Mouse (Mus musculus) T-helper 17 cell (primary cell): ENCODE data around the gene Eral1.

Source experiments
- in situ Hi-C, 2 experiments: fragments of 300-600 bp; cut with MboI, MseI; formaldehyde crosslinking; loops; 1 replicate in 1 of 2; 2 replicates in 1 of 2; pipeline ENCODE4 v1.15.1; 2025; ENCODE audit warnings: high pct_unique_total_duplicates in 2 of 2

The Eral1 gene

DNA sequence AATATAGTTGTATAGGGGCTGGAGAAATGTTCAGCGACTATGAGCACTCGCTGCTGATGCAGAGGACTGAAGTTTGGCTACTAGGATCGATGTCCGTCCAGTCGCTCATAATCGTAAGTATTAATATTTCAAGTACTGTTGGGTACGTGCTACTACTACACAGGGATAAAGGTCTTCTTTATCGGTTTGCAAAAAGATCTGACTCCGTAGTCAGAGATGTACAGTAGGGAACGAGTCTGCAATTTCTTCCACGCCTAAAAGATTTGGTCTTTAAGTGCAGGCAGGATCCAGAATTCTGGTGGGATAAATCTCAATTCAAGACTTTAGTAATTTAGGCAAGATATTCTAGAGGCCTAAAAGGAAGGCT is 13.9 kb upstream of the Eral1 start:
- in situ Hi-C loops = no loop called here

DNA sequence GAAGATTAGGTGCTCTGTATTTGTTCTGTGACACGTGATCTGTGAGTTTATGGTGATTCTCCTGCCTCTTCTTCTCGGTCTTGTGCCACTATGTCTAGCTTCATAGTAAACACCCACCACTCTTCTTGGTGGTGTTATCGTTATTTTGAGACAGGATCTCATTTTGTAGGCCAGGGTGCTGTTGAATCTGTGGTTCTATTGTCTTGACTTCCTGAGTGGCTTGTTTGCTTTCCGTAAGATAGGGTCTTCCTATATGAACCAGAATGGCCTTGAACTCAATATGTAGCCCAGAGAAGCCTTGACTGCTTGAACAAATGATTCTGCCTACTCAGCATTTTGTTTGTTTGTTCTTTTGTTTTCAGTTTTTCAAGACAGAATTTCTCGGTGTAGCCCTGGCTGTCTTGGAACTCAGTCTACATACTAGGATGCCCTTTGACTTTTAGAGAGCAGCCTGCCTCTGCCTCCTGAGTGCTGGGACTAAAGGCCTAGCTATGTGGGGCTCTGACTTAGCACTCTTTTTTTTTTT is 7.6 kb upstream of the Eral1 start:
- in situ Hi-C loops = loop anchor here in 1 of 2 experiments (5.0 to 10.0 kb wide), 2 partner anchors 41 to 1707 kb away; no protein-coding TSS in a partner anchor

DNA sequence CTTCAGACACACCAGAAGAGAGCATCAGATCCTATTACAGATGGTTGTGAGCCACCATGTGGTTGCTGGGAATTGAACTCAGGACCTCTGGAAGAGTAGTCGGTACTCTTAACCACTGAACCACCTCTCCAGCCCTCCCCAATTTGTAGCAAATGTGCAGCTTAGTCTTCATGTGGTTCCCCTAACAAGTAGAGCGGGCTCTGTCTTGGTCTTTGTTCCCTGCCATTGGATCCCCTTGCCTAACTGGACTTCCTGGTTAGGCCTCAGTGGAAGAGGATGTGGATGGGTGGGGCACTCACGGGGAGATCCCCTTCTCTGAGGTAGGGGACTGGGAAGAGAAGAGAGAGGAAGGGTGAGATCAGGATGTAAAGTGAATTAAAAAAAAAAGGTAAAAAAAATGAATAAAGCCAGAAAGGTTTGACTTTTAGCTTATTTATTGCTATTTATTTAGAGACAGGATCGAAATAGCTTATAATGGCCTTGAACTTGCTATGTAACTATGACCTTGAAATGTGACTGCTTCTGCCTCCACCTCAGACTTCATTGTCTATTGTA is 6.8 kb upstream of the Eral1 start:
- in situ Hi-C loops = loop anchor here in 1 of 2 experiments (5.0 to 10.0 kb wide), 2 partner anchors 40 to 1708 kb away; no protein-coding TSS in a partner anchor

DNA sequence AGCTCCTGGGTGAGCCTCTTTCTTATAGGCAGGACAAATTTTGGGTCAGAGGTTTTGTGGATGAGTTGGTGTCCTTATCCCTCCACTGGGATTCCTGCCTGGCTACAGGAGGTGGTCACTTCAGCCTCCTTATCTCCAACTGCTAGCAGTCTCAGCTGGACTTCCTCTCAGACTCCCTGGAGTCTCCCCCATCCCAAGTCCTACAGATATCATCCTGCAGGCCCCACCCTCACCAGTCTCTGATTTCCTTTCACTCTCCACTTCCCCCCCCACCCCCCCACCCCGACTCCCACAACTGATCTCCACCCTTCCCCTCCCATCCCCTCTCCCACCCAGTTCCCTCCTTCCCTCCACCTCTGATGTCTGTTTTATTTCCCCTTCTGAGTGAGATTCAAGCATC is 3.4 kb upstream of the Eral1 start:
- in situ Hi-C loops = loop anchor here in 1 of 2 experiments (5.0 to 10.0 kb wide), 2 partner anchors 84 to 1711 kb away; partner anchors contain the start of gene Traf4

DNA sequence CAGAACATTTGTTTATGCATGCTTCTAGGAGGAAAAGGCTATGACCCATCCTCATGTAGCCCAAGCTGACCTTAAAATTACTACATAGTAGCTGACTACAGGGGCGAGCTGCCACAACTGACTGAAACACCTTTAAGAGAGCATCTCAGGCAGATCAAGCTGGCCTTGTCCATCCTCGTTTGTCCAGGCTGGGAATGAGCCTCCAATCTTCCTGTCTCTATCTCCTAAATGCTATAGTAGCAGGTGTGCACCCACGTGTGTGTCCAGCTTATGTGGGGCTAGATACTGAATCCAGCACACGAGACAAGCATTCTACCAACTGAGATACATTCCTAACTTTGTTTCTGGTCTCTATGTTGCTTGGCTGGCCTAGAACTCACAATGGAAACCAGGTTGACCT is 5.5 kb downstream of the Eral1 start:
- in situ Hi-C loops = loop anchor here (5.0 to 10.0 kb wide), 2 partner anchors 53 to 680 kb away; partner anchors contain the start of gene Ccnq (in 1 of the 2)

- in situ Hi-C loops = loop anchor here (5.0 to 10.0 kb wide), 2 partner anchors 53 to 681 kb away; partner anchors contain the start of gene Ccnq (in 1 of the 2)
Measured at GRCm38 (mm10) chr11:78074277-78074652, 5.9 kb downstream of the Eral1 start.

DNA sequence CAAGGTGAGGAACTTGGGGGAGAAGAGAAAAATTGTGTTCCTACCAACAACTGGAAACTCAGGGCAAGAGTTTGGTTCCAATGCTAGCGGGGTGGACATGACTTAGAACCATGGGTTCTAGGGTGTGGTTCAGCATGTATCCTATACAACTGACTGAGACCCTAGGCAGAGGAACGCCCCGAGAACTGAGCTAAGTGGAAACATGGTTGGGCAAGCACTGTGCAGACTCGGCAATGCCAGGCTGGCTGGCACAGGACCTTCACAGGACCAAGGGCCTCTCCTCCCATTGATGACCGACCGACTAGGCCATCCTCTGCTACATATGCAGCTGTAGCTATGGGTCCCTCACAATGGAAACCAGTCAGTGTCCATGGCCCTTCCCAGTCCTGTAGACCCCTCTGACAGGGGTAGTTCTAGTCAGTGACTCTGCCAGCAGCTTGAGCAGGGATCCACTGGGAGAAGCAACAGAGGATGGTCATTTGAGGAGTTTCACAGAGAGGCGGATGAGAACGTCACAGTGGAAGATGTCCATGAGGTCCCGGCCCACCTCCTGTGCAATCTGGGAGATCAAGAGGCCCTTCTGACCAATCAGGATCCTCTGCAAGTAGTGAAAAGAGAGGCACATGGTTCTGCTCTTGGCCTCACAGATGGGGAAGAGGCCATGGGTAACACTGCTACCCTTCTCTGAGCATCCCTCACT is 6.5 kb downstream of the Eral1 start:
- in situ Hi-C loops = loop anchor here (5.0 to 10.0 kb wide), 2 partner anchors 54 to 681 kb away; partner anchors contain the start of gene Ccnq (in 1 of the 2)

- in situ Hi-C loops = loop anchor here (5.0 to 10.0 kb wide), 2 partner anchors 55 to 682 kb away; partner anchors contain the start of gene Ccnq (in 1 of the 2)
Measured at GRCm38 (mm10) chr11:78072425-78073130, 7.6 kb downstream of the Eral1 start.

GRCm38 (mm10) chr11:78071938-78072337 is 8.2 kb downstream of the Eral1 start:
- in situ Hi-C loops = loop anchor here (5.0 to 10.0 kb wide), 2 partner anchors 55 to 683 kb away; partner anchors contain the start of gene Ccnq (in 1 of the 2)

- in situ Hi-C loops = loop anchor here (5.0 to 10.0 kb wide), 2 partner anchors 58 to 685 kb away; partner anchors contain the start of gene Ccnq (in 1 of the 2)
Measured at GRCm38 (mm10) chr11:78069646-78070045, 10.5 kb downstream of the Eral1 start.

GRCm38 (mm10) chr11:78069130-78069529 is 11.1 kb downstream of the Eral1 start:
- in situ Hi-C loops = no loop called here

DNA sequence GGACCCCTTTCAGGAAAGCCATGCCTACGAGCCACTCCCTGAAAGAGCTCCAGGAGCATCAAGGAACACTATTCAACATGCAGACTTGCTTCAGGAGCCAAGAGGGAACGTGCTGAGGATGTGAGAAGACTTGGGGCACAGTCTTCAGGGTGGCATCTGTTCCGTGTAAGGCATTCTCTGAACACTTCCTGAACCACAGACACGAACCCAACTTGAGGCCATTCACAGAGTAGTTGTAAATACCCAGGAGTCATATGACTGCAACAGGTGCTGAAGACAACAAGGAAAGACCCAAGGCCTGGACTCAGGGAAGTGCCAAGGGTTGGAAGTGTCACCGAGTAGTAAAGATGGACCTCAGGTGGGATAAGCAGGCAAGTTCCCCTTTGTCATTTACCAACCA is 12.6 kb downstream of the Eral1 start:
- in situ Hi-C loops = no loop called here

DNA sequence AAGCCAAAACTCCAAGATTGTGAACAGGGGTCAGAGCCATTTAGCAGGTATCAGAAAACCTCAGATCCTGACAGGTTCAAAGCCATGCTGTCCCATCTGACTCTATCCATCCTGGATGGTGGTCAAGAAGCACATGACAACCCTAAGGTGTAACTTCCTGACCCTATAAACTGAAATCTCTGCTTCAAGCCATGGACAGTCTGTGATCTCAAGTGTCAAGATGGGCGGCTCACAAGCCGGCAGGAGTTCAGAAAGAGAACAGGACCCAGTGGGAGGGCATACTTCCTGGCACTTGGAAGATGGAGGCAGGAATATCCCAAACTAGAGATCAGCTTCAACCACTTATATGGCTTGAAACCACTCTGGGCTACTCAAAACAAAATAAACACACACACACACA is 13.5 kb downstream of the Eral1 start:
- in situ Hi-C loops = no loop called here

- in situ Hi-C loops = no loop called here
Measured at GRCm38 (mm10) chr11:78065906-78066305, 14.3 kb downstream of the Eral1 start.

- in situ Hi-C loops = no loop called here
Measured at GRCm38 (mm10) chr11:78062563-78062962, 17.6 kb downstream of the Eral1 start.

- in situ Hi-C loops = no loop called here
Measured at GRCm38 (mm10) chr11:78059833-78060757, 20.1 kb downstream of the Eral1 start.

- in situ Hi-C loops = no loop called here
Measured at GRCm38 (mm10) chr11:78056946-78057345, 23.2 kb downstream of the Eral1 start.

DNA sequence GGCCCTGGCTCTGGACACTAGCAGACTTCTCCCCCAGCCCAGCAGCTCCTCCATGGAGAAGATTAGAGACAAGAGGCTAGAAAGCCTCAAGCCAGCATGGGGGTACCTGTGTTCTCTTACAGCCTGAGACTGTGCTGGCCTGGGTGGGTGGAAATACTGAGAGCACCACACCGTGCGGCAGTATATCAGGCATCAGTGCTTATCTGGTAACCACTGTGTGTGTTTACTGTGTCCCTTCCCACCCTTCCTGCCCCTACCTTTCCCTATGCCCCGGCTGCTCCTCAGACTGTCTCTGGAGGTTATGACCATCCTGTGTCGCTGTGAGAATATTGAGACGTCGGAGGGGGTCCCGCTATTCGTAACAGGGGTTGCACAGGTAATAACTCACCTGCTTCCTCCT is 27.1 kb downstream of the Eral1 start:
- in situ Hi-C loops = no loop called here

DNA sequence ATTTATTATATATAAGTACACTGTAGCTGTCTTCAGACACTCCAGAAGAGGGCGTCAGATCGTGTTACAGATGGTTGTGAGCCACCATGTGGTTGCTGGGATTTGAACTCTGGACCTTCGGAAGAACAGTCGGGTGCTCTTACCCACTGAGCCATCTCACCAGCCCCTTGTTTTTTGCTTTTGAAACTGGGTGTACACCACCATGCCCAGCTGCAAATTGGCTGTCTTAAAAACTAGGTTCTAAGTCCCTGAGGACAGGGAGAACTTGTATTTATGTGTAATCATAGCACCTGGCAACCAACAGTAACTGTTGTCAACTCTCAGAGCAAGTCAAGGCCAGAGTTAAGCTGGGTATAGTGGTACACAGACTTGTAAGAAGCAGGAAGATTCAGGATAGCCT is 31.5 kb downstream of the Eral1 start:
- in situ Hi-C loops = loop anchor here in 1 of 2 experiments (5.0 kb wide), 1 partner anchor 39 kb away; no protein-coding TSS in a partner anchor

- in situ Hi-C loops = loop anchor here in 1 of 2 experiments (5.0 kb wide), 1 partner anchor 42 kb away; no protein-coding TSS in a partner anchor
Measured at GRCm38 (mm10) chr11:78044758-78045251, 35.4 kb downstream of the Eral1 start.
